Mouse (Mus musculus): Measurements from ENCODE around the gene Mob3a. TPM values are rescaled to one million over a fixed set of nuclear protein-coding genes. Genes with fewer than 3 reads are reported as not detected.

The Mob3a gene
- total and polyA plus RNA-seq, 3 experiments = 56.9 to 84.2 (median 71.4) TPM

DNA sequence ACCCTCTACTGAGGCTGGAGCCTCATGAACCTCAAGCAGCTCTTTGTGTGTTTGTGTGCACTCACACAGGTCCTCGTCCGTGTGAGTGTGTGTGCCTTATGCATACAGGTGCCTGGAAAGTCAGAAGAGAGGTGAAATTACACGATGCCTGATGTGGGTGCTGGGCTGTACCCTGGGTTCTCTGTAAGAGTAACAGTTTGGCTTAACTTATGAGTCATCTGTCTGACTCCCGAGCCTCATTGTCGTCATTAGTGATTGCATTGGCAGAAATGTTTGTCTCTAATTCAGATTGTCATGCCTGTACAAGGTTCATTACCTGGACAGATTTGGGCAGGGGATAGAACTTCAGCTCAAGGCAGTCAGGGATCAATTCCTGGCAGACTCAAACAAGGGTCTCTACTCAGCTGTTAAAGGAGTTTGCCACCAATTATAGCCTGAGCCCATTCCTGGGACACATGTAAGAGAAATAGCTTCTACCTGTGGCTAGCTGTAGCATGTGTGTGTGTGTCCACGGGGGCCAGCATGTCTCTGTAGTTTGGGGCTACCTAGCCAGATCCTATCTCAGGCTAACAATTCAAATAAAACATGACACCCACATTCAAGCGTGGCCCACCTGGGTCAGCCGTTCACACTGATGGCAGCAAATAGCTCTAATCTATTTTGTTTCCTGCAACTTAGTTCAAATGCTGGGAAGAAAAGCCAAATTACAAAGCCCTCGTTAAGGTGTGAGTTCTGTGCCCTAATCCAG lies 24.5 kb downstream of the Mob3a start (continued):
- no peak for TF ChIP-seq JUND (conservative IDR thresholded peaks at IDR 0.05; ENCODE audit: low read depth, low read length)
- no peak for TF ChIP-seq IRF4 (IDR thresholded peaks at IDR 0.05; ENCODE audit: low read depth, low read length)

- H3K4me1 ChIP-seq (ENCODE audit: control insufficient read depth in 1 of 2, insufficient read depth in 2 of 2) = peaks cover 29 to 74% of the 10 kb centered on the region in 2 experiments
- dilution Hi-C loops (cut with MboI; ENCODE audit: extremely low pct_ligation_motif_present, extremely low pct_unique_long_range_greater_than_20kb, low sequenced_read_pairs) = no loop called here
- H3K79me2 ChIP-seq (replicated peaks; ENCODE audit: control insufficient read depth, extremely low read depth, insufficient read depth, poor library complexity, severe bottlenecking) = peaks cover 40% of the 10 kb centered on the region
- peaks cover 18 to 35% of the 10 kb centered on the region in 2 experiments for H3K36me3 ChIP-seq (replicated peaks in 1 of 2; ENCODE audit: control insufficient read depth in 1 of 2, insufficient read depth in 1 of 2, low read length in 1 of 2)
- peak overlapping the region; percentile 98 for H3K27ac ChIP-seq (ENCODE audit: insufficient read depth, low read depth)
- peak overlapping the region; percentile 77 for H3K4me2 ChIP-seq (ENCODE audit: insufficient read depth, low read depth, poor library complexity, severe bottlenecking)
- H3K27me3 ChIP-seq (replicated peaks) = no peaks in the 10 kb centered on the region
- in situ Hi-C loops (cut with MboI; ENCODE audit: low pct_ligation_motif_present, low pct_unique_long_range_greater_than_20kb, low sequenced_read_pairs) = loop anchor here (25.0 kb wide), 1 partner anchor 239 kb away; the partner anchor contains the start of gene Tcf3
- peak; percentile 99 for DNase-seq (ENCODE audit: extremely low read depth)
- peak overlapping the region; percentile 98 for H3K9ac ChIP-seq (ENCODE audit: insufficient read depth, low read depth)
- H3K4me3 ChIP-seq (replicated peaks in 1 of 3; ENCODE audit: low read depth in 2 of 3, low read length in 2 of 3, poor library complexity in 1 of 3) = peak overlapping the region; percentile 85 to 99 (median 95)
- no peaks in the 10 kb centered on the region for H3K9me3 ChIP-seq (replicated peaks; ENCODE audit: low read length)
- TF ChIP-seq CHD1 (IDR thresholded peaks at IDR 0.05; ENCODE audit: low read depth, low read length) (no peak), SMC3 (IDR thresholded peaks at IDR 0.05; ENCODE audit: low read depth, low read length) (no peak), ZMIZ1 (IDR thresholded peaks at IDR 0.05; ENCODE audit: low read depth, low read length) (peak; percentile 94), GABPA (IDR thresholded peaks at IDR 0.05; ENCODE audit: insufficient replicate concordance, low read depth, low read length) (no peak), JUND (conservative IDR thresholded peaks at IDR 0.05; ENCODE audit: low read depth, low read length) (no peak), TBP (conservative IDR thresholded peaks at IDR 0.05; ENCODE audit: low read depth, low read length) (peak; percentile 95), ZC3H11A (IDR thresholded peaks at IDR 0.05; ENCODE audit: low read depth, low read length) (no peak), MAZ (IDR thresholded peaks at IDR 0.05; ENCODE audit: low read depth, low read length) (peak; percentile 85), E2F4 (IDR thresholded peaks at IDR 0.05; ENCODE audit: insufficient replicate concordance, low read depth, low read length) (no peak), NRF1 (IDR thresholded peaks at IDR 0.05; ENCODE audit: low read depth, low read length) (peak; percentile 96), UBTF (IDR thresholded peaks at IDR 0.05; ENCODE audit: low read depth, low read length) (0 out of 2 replicates have a peak, but pooled peaks have one; percentile 29), CTCF (conservative IDR thresholded peaks at IDR 0.05 in 1 of 2, IDR thresholded peaks at IDR 0.05 in 1 of 2; ENCODE audit: low read depth in 2 of 2, low read length in 2 of 2) (no peak), ETS1 (conservative IDR thresholded peaks at IDR 0.05; ENCODE audit: low read depth, low read length) (peak; percentile 30; the same call in 1 of the 2 replicates), BHLHE40 (IDR thresholded peaks at IDR 0.05; ENCODE audit: low read depth, low read length) (peak; percentile 91), POLR2A (IDR thresholded peaks at IDR 0.05; ENCODE audit: low read depth, low read length) (peak; percentile 87), USF2 (conservative IDR thresholded peaks at IDR 0.05; ENCODE audit: low read depth, low read length) (peak; percentile 53), KAT2A (IDR thresholded peaks at IDR 0.05; ENCODE audit: insufficient replicate concordance, low read length) (0 out of 2 replicates have a peak, but pooled peaks have one; percentile 9), PAX5 (IDR thresholded peaks at IDR 0.05; ENCODE audit: low read length) (no peak), MEF2A (IDR thresholded peaks at IDR 0.05; ENCODE audit: borderline replicate concordance, low read depth, low read length) (no peak; the same call in 1 of the 2 replicates), MYC (IDR thresholded peaks at IDR 0.05; ENCODE audit: low read depth, low read length) (peak; percentile 81; the same call in 1 of the 2 replicates), ELF1 (IDR thresholded peaks at IDR 0.05; ENCODE audit: low read depth, low read length) (peak; percentile 62; the same call in 1 of the 2 replicates), EP300 (IDR thresholded peaks at IDR 0.05; ENCODE audit: low read length) (no peak), SIN3A (IDR thresholded peaks at IDR 0.05; ENCODE audit: low read length) (no peak), POLR2AphosphoS2 (IDR thresholded peaks at IDR 0.05; ENCODE audit: low read depth, low read length) (peak; percentile 83; the same call in 1 of the 2 replicates), NELFE (IDR thresholded peaks at IDR 0.05; ENCODE audit: low read depth, low read length) (peak; percentile 94), CHD2 (IDR thresholded peaks at IDR 0.05; ENCODE audit: low read length) (peak; percentile 75; the same call in 1 of the 2 replicates), MAFK (IDR thresholded peaks at IDR 0.05; ENCODE audit: insufficient replicate concordance, low read length) (no peak), IRF4 (IDR thresholded peaks at IDR 0.05; ENCODE audit: low read depth, low read length) (peak; percentile 45), HCFC1 (IDR thresholded peaks at IDR 0.05; ENCODE audit: low read depth, low read length) (peak; percentile 67), JUN (IDR thresholded peaks at IDR 0.05; ENCODE audit: insufficient read depth, low read depth, low read length) (no peak), TCF12 (IDR thresholded peaks at IDR 0.05; ENCODE audit: low read depth, low read length) (peak; percentile 90), MXI1 (IDR thresholded peaks at IDR 0.05; ENCODE audit: low read depth, low read length) (peak; percentile 23; the same call in 1 of the 2 replicates), RCOR1 (conservative IDR thresholded peaks at IDR 0.05; ENCODE audit: low read depth, low read length) (no peak), ZNF384 (IDR thresholded peaks at IDR 0.05; ENCODE audit: low read depth, low read length) (no peak)
These were observed 25.4 kb downstream of the Mob3a start for GRCm38 (mm10) chr10:80676198-80676928.
